Mouse (Mus musculus): ENCODE data around the gene Macf1.

Gene Macf1

DNA sequence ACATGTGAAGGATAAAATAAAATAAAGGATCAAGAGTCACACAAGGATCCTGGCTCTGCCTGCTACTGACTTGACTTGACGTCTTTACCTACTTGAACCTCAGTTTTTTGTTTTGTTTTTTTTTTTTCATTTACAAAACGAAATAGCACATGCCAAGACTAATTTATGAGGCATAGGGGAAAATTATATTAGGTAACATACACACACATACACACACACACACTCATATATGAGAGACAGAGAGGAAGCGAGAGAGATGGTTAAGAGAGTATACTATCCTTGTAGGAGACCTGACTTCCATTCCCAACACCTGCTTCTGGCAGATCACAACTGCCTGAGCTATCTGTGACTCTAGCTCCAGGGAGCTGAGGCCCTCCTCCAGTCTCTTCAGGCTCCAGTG, at the start of gene Macf1:
TSS of gene Macf1 (minus strand) at position 101 of the 400 bp plus-strand sequence.
- no peak for DNase-seq (ENCODE audit: low read depth, low spot score)

DNA sequence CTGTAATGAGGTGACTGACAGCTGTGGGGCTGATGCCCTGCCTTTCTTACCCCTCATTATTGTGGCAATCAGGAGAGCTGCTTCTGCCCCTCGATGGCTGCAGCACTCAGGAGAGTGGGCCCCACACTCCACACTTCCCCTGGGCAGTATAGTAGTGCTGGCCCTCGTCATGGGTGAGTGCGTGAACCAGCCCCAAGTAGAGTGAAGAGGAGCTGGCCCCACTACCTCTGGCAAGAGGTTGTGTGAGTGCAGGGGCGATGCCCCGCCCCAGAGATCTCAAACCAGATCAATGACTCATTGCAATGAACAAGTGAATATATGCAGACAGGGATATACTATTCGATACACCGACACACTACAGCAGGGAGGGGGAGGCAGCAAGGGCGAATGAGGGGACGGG, 49.4 kb upstream of the Macf1 start:
- no peak for DNase-seq (ENCODE audit: low read depth, low spot score)

DNA sequence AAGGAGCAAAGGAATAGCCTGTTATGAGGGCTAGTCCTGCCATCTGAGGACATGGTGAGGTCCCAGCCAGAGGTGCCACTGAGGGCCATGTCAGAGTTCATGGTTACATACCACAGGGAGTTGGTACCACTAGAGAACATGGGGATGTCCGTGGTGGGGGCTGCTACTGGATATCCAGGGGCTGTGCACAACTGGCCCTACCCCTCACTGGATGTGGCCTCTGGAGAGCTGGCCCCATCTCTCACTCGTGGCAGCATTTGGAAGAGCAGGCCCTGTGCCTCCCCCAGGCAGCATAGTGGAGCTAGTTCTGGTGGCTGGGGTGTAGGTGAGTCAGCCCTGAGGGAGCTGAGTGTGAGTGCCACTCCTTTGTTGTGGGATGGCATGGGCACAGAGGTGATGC, 48.8 kb upstream of the Macf1 start:
- no peak for DNase-seq (ENCODE audit: low read depth, low spot score)

DNA sequence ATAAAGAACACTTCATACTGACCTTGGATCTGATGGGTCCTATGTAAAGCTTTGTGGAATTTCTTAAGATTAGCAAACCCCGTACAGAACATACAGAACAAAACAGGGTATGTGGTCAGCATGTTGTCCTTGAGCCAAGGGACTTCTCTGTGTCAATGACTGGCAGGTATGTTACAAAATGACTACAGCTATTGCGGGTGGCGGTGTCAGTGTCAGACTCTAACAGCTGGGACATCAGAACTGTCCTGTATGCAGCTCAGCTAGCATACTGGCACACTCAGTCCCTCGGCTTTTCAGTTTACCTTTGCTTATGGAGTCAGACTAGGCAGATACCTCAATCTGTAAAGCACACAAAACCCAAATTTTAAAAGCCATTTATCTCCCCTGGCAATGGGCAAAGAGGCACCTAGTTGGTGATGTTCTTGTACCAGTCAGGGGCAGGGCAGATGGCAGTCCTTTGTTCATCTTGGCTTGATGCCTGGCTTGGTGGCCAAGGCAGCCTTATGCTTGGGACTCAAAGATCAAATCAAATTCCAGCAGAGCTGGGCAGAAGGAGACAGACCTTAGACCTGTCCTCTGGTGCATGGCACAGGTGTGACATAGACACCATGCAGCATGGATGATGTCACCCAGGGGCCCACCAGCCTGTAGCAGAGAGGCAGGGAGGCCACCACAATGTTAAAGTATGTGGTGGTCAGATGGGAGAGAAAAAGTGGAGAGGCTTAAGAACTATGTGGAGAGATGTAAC, 48.2 kb upstream of the Macf1 start:
- no peak for DNase-seq (ENCODE audit: low read depth, low spot score)

DNA sequence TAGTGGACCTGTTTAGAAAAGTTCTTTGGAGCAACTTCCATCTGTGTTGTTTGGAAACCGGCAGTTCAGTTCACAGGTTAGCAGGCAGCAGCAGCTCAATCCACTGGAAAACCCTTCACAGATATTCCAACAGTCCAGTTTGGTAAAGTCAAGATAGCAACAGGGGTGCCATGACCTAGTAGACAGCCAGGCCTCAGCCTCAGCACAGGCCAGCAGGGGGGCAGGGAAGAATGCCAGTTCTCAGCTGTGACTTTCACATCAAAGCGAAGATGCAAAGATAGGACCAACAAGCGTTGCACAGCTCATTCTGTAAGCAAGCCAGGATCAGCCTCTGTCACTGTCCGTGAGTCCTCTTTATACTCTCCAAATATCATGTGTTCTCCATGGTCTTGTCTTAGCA, 37.6 kb upstream of the Macf1 start:
- DNase-seq (ENCODE audit: low read depth, low spot score), result no peak

DNA sequence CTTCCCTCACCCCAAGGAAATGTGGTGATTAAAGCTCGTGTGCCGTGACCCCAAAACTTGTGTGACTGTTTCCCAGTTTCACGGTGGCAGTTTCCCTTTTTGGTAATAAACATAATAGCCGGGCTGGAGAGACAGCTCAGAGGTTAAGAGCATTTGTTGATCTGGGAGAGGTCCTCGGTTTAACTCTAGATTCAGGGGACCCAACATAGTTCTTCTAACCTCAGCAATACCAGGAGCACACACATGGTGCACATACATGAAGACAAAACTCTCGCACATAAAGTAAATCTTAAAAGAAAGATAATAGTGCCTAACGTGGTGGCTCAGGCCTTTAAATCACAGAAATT, 34.2 kb upstream of the Macf1 start:
- no peak for DNase-seq (ENCODE audit: low read depth, low spot score)

DNA sequence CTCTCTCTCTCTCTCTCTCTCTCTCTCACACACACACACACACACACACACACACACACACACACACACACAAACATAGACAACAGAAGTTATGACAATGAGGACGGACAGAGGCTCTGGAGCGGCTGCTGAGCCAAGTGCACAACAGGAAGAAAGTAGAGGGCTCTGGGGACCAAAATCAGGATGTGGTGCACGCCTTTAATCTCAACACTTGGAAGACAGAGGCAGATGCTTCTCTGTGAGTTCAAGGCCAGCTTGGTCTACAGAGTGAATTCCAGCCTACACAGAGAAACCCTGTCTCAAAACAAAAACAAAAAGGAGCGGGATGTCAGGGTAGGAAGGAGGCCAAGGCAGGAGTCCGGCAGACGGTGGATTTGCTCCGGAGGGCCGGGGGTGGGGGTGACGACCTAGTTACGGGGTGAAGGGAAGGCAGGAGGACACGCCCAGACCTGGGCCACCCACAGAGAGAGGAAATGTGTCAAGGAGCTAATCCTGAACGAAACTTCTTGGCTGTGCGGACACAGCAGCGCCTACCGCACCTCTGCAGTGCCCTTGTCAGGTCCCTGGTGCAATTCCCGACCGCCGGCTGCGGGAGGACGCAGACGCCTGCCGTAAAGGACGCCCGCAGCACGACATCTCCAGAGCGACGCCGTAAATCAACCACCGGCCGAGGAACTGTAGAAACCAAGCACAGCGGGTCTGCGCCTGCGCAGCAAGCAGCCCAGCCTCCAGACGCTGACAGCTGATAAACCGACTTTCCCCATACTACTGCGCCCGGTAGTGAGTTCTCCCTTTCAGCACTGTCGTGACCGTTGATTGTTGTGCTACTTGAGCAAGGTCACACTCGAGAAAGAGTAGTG, 33.6 kb upstream of the Macf1 start, which contains the start of gene Ndufs5:
TSS of gene Ndufs5 (minus strand) at position 629 of the 860 bp plus-strand sequence.
- peak; percentile 98 for DNase-seq (ENCODE audit: low read depth, low spot score)

DNA sequence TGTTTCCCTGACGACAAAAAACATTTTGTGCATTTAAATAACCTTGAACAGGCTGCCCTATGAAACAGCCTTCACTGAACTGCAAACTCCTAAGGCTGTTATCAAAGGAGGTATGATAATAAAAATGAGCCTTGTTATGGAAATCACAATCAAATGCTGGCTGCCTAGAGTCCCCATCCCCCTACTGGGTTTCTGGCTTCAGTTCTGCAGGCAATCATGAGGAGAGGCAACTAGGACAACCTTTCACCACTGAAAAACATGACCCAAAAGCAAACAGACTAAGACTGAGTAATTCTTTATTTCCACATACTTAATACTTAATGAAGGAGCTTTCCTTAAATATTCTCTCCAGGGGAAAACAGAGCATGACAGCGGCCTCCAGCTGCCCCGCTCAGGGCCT, 28.3 kb upstream of the Macf1 start:
- DNase-seq (ENCODE audit: low read depth, low spot score), result no peak

DNA sequence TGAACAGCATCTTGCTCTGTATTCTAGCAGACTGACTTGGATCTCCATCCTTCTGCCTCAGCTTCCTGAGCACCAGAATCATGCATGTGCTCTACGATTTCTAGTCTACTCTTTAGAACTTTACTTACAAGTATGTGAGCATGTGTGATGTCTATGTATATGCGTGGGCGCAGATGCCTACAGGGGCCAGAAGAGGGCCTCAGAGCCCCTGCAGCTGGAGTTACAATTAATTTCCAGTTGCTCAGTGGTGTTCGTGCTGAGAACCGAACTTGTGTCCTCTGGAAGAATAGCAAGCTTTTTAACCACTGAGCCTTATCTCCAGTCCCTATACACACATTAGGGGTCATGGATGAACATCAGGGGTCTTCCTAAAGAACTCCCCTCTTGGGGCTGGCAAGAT, 23.2 kb upstream of the Macf1 start:
- no peak for DNase-seq (ENCODE audit: low read depth, low spot score)

DNA sequence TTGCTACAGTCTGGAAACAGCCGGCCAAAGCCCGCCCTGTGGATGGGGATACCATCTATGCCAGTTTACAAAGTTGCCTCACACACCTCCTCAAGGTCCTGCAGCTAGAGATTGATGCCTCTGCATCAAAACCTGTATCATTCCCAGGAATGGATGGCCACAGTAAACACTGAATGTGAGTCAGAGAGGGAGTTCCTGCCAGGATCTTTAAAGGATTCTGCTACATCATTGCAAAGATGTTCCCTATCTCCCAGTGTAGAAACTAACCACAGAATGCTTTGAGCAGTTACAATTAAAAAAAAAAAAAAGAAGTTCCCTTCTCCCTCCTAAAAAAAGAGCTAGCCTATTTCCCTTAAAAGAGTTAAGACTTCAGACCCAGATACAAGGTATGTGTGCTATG, 21.2 kb upstream of the Macf1 start:
- no peak for DNase-seq (ENCODE audit: low read depth, low spot score)

DNA sequence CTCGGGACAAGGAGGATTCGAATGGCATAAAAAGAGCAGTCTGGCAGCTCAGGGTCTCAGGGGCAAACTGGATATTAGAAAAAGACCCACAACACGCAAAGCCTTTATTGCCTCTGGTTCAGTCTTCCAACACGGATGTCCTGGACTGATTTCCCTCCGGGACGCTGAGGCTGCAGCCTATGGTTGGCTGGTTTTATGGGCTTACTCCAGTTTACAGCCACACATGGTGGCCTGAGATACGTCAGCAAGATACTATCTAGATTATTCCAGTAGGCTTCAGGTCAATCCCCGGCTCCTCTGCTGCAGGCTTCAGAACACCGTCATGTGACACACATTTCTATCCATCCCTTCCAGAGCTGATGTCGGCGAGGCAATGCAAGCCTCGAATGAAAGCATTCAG, 9.2 kb upstream of the Macf1 start:
- no peak for DNase-seq (ENCODE audit: low read depth, low spot score)

DNA sequence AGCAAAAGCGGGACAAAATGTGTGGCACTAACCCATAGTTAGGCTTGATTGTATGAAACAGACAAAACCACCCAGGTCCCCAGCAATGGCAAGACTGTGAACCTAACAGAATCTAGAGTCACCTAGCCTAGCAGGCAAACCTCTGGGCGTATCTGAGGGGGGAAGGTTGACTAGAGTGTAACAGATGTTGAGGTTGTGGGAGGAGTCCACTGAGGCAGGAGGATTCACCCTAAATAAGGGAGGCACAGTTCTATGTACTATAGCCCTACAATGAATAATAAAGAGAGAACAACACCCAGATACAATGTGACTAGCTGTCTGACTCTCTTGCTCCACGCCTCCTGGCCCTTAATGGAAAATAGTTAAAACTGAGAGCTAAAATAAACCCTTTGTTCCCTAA, 7.9 kb upstream of the Macf1 start:
- no peak for DNase-seq (ENCODE audit: low read depth, low spot score)

DNA sequence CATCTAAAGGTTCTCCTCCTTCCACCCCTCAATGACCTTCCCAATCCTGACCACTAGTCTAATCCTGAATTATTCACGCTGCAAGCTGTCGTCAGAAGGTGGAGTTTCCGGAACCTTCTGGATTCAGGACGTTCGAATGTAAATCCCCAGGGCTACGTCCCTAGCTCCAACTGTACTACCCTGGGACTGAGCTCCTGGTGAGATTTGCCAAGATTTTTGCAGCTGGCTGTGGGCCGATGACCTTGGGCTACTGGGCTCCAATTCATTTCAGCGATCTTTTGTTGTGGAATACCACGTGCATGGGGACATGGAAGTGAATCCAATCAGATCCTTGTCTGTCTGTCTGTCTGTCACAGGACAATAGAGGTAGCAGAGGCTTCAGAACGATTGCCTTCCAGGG, 6.2 kb upstream of the Macf1 start:
- DNase-seq (ENCODE audit: low read depth, low spot score), result no peak

DNA sequence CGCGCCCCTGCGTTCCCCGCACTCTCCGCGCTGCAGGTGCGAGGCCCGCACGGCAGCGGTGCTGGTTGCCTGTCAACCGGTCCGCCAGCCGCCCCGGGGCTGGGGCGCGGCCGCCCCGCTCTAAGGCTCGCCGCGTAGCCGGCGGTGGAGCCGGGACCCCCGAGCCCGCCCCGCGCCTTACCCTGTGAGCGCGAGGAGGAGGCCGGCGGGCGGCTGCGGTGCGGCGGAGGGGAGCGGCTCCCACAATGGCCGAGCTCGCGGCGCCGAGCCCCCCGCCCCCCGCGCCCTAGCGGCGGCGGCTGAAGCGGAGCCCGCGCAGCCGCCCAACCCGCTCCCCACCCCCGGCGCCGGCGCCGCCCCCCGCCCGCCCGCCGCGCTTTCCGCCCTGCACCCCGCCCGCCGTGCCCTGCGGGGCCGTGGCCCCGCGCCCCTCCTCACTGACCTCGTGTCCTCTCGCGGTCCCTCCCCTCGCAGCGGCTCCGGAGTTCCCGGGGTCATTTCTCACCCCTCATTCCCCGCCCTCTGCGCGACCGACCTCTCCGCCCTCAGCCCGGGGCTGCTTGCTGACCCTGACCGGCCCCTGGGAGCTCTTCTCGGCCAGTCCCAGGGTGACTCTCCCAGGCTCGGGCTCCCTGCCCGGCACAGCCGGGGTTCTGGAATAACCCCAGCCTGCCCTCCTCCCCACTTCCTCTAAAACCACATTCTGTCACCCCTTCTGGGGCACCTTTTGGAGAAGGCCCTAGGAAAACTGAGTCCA, 3.0 kb upstream of the Macf1 start:
- DNase-seq (ENCODE audit: low read depth, low spot score), result peak; percentile 44

DNA sequence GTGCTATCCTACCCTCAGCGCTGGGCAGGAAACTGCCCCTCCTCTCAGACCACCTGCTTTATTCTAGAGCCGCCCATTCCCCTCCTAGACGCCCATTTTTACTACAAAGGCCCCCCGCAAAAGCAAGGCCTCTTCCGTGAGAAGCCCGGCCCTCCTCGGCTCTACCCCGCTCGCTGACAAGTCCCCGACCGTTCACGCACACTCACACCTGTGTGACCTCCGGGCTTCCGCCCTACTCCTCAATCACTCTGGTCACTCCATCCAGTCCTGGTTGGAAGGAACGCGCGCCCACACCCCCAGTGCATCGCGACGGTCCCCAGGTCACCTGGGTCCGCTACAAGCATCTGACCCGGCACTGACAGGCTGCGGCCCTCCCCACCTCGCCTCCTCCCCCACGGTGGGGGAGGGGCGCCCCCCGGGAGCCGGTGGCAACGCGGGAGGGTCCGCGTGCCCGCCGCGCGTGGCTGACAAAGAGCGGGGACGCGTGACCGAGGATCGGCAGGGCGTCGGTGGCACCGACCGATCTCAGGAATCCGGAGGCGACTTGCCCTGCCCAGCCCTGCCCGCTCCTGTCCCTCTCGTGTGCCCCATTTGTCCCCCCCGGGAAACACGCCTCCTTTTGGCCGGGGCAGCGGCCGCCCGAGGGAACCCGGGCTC, 2.3 kb upstream of the Macf1 start:
- no peak for DNase-seq (ENCODE audit: low read depth, low spot score)

DNA sequence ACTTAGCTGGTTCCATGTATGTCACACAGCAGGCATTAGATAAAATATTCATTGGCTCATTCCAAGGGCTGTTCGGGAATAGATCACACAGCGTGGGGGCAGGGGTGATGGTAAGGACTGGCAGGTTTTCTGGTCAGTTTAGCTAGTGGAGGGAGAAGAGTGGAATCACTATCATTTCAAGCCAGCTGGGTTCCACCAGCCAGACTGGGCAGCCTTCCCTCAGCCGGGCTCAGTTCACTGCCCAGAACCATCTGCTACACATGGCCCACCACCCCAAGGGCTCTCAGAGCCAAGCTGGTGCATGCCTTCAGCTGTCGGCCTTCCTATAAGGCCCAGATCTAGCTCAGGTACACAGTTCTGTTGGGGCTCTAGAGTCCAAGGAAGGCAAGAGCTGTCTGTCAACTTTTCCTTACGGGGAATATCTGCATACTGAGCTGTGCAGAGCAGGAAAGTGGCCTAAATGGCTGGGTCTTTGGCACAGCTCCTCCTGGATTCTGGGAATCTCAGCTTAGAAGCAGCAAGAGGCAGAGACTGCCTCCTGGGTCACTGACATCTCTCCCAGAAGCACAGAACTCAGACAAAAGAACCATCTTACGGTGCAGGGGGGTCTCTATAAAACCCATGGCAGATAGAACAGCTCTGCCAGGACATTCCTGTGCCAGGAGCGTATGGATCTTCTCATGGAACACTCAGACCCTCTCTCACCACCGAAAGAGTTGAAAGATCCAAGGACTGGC, 1.5 kb upstream of the Macf1 start:
- no peak for DNase-seq (ENCODE audit: low read depth, low spot score)

DNA sequence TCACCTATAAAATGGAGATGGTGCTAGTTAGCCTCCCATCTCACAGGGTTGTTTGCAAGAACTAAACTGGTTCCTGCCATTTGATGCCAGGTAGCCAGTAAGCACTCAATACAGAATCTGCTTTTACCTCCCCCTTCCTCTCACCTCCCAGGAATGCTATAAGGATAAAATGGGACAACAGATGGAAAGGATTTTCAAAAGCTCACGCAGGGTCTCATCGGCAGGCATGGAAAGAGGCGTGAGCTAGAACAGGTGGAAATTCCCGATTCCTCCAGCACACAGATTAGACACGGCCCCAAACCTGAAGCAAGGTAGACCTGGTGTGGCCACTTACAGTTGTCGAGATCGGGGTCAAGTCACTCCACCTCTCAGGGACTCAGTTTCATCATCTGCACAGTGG, 886 bp upstream of the Macf1 start:
- no peak for DNase-seq (ENCODE audit: low read depth, low spot score)

DNA sequence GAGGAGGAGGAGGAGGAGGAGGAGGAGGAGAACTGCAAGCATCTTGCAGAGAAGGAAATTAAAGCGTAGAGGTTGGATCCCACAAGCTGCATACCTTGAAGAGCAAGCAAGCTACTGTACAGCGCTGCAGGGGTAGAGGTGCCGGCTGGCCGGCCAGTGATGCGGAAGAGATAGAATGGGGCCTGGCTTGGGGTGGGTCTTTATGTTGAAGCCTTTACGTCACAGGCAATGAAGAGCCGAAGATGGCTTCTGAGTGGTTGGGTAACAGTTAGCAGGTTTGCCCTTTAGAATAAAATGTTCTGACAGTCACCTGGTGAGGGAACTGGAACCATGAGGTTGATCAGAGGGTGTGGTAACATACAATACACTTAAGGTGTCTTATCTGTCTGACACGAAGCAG, 1.9 kb downstream of the Macf1 start:
- DNase-seq (ENCODE audit: low read depth, low spot score), result no peak

DNA sequence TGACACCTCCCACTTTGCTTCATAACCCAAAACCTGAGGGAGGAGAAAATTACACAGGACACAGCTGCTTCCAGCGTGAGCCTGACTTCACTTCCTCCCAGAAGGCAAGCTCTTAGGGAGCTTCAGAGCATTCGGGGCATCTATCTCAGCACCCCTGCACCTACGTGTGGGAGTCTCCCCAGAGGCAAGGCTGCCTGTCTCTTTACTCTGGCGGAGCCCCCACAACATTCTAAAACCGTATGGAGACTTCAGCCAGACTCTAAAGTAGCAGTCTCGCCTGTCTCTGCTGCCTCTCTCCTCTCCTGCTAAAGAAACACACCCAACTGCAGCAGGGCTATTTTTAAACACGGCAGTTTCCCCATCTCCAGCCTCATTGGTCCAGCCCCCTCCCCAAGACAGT, 3.2 kb downstream of the Macf1 start:
- no peak for DNase-seq (ENCODE audit: low read depth, low spot score)

DNA sequence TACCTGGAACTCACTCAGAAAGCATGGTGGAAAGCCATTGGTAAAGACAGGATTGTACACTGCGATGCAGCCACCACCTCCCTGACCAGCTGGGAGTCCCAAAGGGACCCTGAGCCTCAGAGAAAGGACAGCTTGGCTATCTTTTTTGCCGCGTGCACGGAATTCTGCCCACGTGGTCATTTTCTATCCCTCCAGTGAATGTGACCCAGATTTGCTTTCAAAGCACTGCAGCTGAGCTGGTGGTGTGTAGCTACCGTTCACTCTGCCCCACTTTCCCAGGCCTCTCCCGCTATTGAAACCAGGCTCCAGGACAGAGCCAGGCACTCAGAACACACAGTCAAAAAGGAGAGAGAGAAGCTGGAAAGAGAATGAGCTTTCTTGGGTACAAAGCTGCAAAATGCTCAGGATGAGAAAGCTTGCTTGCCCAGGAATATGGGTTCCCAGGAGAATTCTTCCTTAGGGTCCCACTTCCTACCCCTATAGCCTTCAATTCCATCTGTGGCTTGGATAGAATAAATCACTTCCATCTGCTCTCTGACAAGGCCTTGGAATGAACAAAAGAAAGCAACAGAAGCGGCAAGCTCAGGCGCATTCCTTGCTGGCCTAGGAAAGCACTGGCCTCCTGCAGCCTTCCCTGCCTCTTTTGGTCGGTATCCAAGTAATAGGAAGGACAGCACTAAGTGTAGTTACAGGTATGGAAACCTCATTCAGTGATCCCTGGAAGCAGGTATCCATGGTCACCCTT, 6.9 kb downstream of the Macf1 start:
- DNase-seq (ENCODE audit: low read depth, low spot score), result peak; percentile 54
